Mouse (Mus musculus): ENCODE data around the gene Pde8a. TPM values are rescaled to one million over a fixed set of nuclear protein-coding genes. Genes with fewer than 3 reads are reported as not detected.

Gene Pde8a
- polyA plus RNA-seq, 1 experiment from 2014 or later = 4.2 TPM

DNA sequence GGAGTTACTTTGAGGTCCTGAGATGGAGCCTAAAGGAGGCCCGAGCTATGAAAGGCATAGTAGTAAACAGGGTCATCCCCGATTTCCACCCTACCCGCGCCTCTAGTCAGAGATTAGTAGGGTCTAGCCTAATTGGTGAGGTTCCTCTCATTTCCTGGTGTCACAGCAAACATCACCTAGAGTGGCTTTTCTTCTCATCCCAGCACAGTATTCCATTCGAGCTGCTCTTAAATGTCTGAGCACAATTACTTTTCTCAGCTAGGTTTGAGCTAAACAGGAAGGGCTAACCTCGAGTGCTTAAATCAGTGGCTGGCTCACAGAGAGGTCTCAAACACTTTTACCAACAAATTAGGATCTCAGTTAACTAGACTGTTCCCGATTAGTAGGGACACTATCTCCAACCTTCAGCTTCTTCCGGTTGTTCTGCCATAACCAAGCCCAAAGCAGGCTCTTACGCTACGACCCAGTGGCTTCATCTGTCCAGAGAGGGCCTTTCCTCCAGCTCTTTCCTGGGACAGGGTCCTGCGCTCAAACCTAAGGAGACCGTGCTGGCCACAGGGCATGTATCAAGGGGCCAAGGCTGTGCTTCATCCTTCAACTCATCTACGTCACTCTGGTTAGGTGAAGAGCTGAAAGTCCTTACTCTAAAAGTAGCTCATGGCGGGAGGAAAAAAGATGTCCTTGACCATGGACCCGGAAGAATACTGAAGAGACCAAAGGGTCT, 132.2 kb downstream of the Pde8a start:
- 62% methylated on average over 15 of the region's 15 CpGs for WGBS
- peak overlapping the region; percentile 90 for H3K4me3 ChIP-seq (ENCODE audit: low read depth, low read length)
- H3K9me3 ChIP-seq (ENCODE audit: control insufficient read depth, low read depth, low read length) = no peaks in the 10 kb centered on the region
- peak overlapping the region; percentile 49 for H3K9ac ChIP-seq (replicated peaks; ENCODE audit: low read depth, low read length)
- no peak overlapping the region for H3K27ac ChIP-seq (ENCODE audit: low read length)
- no peaks in the 10 kb centered on the region for H3K27me3 ChIP-seq (ENCODE audit: control insufficient read depth, insufficient read depth, low read length)
- peaks cover 32% of the 10 kb centered on the region for H3K36me3 ChIP-seq (ENCODE audit: control insufficient read depth, insufficient read depth, low read length)
- H3K4me2 ChIP-seq (replicated peaks; ENCODE audit: low read depth, low read length) = peak overlapping the region; percentile 45
- H3K4me1 ChIP-seq (ENCODE audit: control insufficient read depth, insufficient read depth, low read length) = peaks cover 12% of the 10 kb centered on the region
- ATAC-seq (ENCODE audit: insufficient number of reproducible peaks, insufficient read depth, low FRiP score, low read depth) = no peak; the same call in 1 of the 2 replicates

GRCm38 (mm10) chr7:81348206-81348605, 134.8 kb downstream of the Pde8a start:
- Histone ChIP-seq H3K27ac (ENCODE audit: low read length) (no peak overlapping the region), H3K4me2 (replicated peaks; ENCODE audit: low read depth, low read length) (no peak overlapping the region), H3K36me3 (ENCODE audit: control insufficient read depth, insufficient read depth, low read length) (peaks cover 8% of the 10 kb centered on the region), H3K4me3 (ENCODE audit: low read depth, low read length) (no peak overlapping the region), H3K4me1 (ENCODE audit: control insufficient read depth, insufficient read depth, low read length) (peaks cover 6% of the 10 kb centered on the region), H3K27me3 (ENCODE audit: control insufficient read depth, insufficient read depth, low read length) (no peaks in the 10 kb centered on the region), H3K9ac (replicated peaks; ENCODE audit: low read depth, low read length) (no peak overlapping the region), H3K9me3 (ENCODE audit: control insufficient read depth, low read depth, low read length) (no peaks in the 10 kb centered on the region)
- ATAC-seq (ENCODE audit: insufficient number of reproducible peaks, insufficient read depth, low FRiP score, low read depth) = no peak
- 70% methylated on average over 7 of the region's 7 CpGs for WGBS

DNA sequence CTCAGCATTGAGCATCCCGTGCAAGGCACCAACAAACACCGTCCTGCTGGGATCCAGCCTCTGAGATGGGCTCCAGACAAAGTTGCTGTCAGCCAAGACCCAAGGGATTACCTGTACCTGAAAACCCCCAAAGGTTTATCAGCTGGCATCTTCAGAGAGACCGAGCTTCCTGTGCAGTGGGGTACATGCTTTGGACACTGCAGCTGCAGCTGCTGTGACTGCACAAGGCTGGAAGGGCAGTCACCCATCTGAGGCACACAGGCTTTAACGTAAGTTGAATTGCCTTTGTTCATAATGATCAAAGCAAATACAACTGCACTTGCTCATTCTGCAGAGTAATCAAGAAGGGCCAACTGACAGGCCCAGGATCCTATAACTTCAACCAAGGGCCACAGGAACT, 138.4 kb downstream of the Pde8a start:
- no peaks in the 10 kb centered on the region for H3K36me3 ChIP-seq (ENCODE audit: control insufficient read depth, insufficient read depth, low read length)
- WGBS = 77% methylated on average over 4 of the region's 4 CpGs

DNA sequence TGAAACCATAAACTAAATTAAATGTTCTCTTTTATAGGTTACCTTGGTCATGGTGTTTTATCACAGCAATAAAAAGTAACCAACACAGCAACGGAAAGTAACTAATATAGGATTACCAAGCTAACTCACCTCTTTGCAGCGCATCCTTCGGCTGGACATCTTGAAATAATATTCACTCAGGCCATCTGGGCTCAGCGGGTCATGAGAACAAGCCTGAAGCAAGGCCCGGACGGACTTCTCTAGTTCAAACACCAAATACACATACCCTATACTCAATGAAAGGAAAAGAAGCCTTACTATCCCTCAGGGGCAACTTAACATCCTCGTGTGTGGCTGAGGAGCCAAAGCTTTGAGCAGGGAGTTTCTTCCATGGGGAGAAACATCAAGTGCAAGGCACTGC, 142.3 kb downstream of the Pde8a start:
- no peaks in the 10 kb centered on the region for H3K36me3 ChIP-seq (ENCODE audit: control insufficient read depth, insufficient read depth, low read length)
- H3K9me3 ChIP-seq (ENCODE audit: control insufficient read depth, low read depth, low read length) = no peaks in the 10 kb centered on the region
- H3K27me3 ChIP-seq (ENCODE audit: control insufficient read depth, insufficient read depth, low read length) = no peaks in the 10 kb centered on the region
- H3K4me2 ChIP-seq (replicated peaks; ENCODE audit: low read depth, low read length) = no peak overlapping the region
- 83% methylated on average over 7 of the region's 7 CpGs for whole genome bisulfite sequencing
- ATAC-seq (ENCODE audit: insufficient number of reproducible peaks, insufficient read depth, low FRiP score, low read depth) = no peak
- H3K4me3 ChIP-seq (ENCODE audit: low read depth, low read length) = no peak overlapping the region
- no peak overlapping the region for H3K9ac ChIP-seq (replicated peaks; ENCODE audit: low read depth, low read length)
- H3K27ac ChIP-seq (ENCODE audit: low read length) = no peak overlapping the region
- no peaks in the 10 kb centered on the region for H3K4me1 ChIP-seq (ENCODE audit: control insufficient read depth, insufficient read depth, low read length)

More for the DNA sequence above, 138.4 kb downstream of the Pde8a start:
- Histone ChIP-seq H3K4me2 (replicated peaks; ENCODE audit: low read depth, low read length) (no peak overlapping the region), H3K27ac (ENCODE audit: low read length) (no peak overlapping the region), H3K27me3 (ENCODE audit: control insufficient read depth, insufficient read depth, low read length) (no peaks in the 10 kb centered on the region), H3K4me3 (ENCODE audit: low read depth, low read length) (no peak overlapping the region), H3K4me1 (ENCODE audit: control insufficient read depth, insufficient read depth, low read length) (no peaks in the 10 kb centered on the region), H3K9ac (replicated peaks; ENCODE audit: low read depth, low read length) (no peak overlapping the region), H3K9me3 (ENCODE audit: control insufficient read depth, low read depth, low read length) (no peaks in the 10 kb centered on the region)
- no peak for ATAC-seq (ENCODE audit: insufficient number of reproducible peaks, insufficient read depth, low FRiP score, low read depth)

DNA sequence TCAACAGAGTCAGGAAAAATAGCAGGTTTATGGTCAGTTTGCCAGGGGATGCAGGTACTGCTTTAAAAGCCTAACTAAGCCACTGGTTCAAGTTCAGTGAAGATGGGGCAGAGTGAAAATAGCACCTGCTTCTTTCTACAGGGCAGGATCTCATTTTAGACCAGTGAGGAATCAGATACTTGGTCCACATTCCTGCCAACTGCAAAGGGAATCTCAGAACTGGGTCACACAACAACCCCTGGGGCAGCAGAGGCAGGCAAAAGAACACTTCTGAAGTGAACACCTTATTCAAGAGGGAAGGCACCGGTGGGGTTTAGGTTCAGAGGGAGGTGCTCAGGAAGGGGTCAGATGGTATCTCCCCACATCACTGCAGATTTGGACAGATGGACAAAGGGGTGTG, 143.0 kb downstream of the Pde8a start:
- Histone ChIP-seq H3K9ac (replicated peaks; ENCODE audit: low read depth, low read length) (no peak overlapping the region), H3K4me2 (replicated peaks; ENCODE audit: low read depth, low read length) (no peak overlapping the region), H3K27me3 (ENCODE audit: control insufficient read depth, insufficient read depth, low read length) (no peaks in the 10 kb centered on the region), H3K27ac (ENCODE audit: low read length) (no peak overlapping the region), H3K36me3 (ENCODE audit: control insufficient read depth, insufficient read depth, low read length) (no peaks in the 10 kb centered on the region), H3K4me1 (ENCODE audit: control insufficient read depth, insufficient read depth, low read length) (no peaks in the 10 kb centered on the region), H3K4me3 (ENCODE audit: low read depth, low read length) (no peak overlapping the region), H3K9me3 (ENCODE audit: control insufficient read depth, low read depth, low read length) (no peaks in the 10 kb centered on the region)
- no peak for ATAC-seq (ENCODE audit: insufficient number of reproducible peaks, insufficient read depth, low FRiP score, low read depth)
- 77% methylated on average over 1 of the region's 1 CpGs for WGBS

- WGBS = 74% methylated on average over 7 of the region's 7 CpGs
- Histone ChIP-seq H3K27me3 (ENCODE audit: control insufficient read depth, insufficient read depth, low read length) (no peaks in the 10 kb centered on the region), H3K9ac (replicated peaks; ENCODE audit: low read depth, low read length) (no peak overlapping the region), H3K4me3 (ENCODE audit: low read depth, low read length) (no peak overlapping the region), H3K36me3 (ENCODE audit: control insufficient read depth, insufficient read depth, low read length) (no peaks in the 10 kb centered on the region), H3K4me1 (ENCODE audit: control insufficient read depth, insufficient read depth, low read length) (no peaks in the 10 kb centered on the region), H3K27ac (ENCODE audit: low read length) (no peak overlapping the region), H3K4me2 (replicated peaks; ENCODE audit: low read depth, low read length) (no peak overlapping the region), H3K9me3 (ENCODE audit: control insufficient read depth, low read depth, low read length) (no peaks in the 10 kb centered on the region)
- no peak for ATAC-seq (ENCODE audit: insufficient number of reproducible peaks, insufficient read depth, low FRiP score, low read depth)
These were observed 143.6 kb downstream of the Pde8a start for GRCm38 (mm10) chr7:81356975-81357374.

GRCm38 (mm10) chr7:81367946-81368345, 154.6 kb downstream of the Pde8a start:
- WGBS = 76% methylated on average over 3 of the region's 3 CpGs
- no peaks in the 10 kb centered on the region for H3K27me3 ChIP-seq (ENCODE audit: control insufficient read depth, insufficient read depth, low read length)
- H3K9me3 ChIP-seq (ENCODE audit: control insufficient read depth, low read depth, low read length) = no peaks in the 10 kb centered on the region
- H3K4me2 ChIP-seq (replicated peaks; ENCODE audit: low read depth, low read length) = no peak overlapping the region
- H3K4me3 ChIP-seq (ENCODE audit: low read depth, low read length) = no peak overlapping the region
- no peak overlapping the region for H3K27ac ChIP-seq (ENCODE audit: low read length)
- no peaks in the 10 kb centered on the region for H3K36me3 ChIP-seq (ENCODE audit: control insufficient read depth, insufficient read depth, low read length)
- no peak for ATAC-seq (ENCODE audit: insufficient number of reproducible peaks, insufficient read depth, low FRiP score, low read depth)
- no peak overlapping the region for H3K9ac ChIP-seq (replicated peaks; ENCODE audit: low read depth, low read length)
- no peaks in the 10 kb centered on the region for H3K4me1 ChIP-seq (ENCODE audit: control insufficient read depth, insufficient read depth, low read length)

- no peak overlapping the region for H3K4me2 ChIP-seq (replicated peaks; ENCODE audit: low read depth, low read length)
- H3K9me3 ChIP-seq (ENCODE audit: control insufficient read depth, low read depth, low read length) = no peaks in the 10 kb centered on the region
- no peak overlapping the region for H3K9ac ChIP-seq (replicated peaks; ENCODE audit: low read depth, low read length)
- no peak for ATAC-seq (ENCODE audit: insufficient number of reproducible peaks, insufficient read depth, low FRiP score, low read depth)
- H3K36me3 ChIP-seq (ENCODE audit: control insufficient read depth, insufficient read depth, low read length) = no peaks in the 10 kb centered on the region
- H3K27me3 ChIP-seq (ENCODE audit: control insufficient read depth, insufficient read depth, low read length) = no peaks in the 10 kb centered on the region
- H3K4me1 ChIP-seq (ENCODE audit: control insufficient read depth, insufficient read depth, low read length) = no peaks in the 10 kb centered on the region
- no peak overlapping the region for H3K27ac ChIP-seq (ENCODE audit: low read length)
- no peak overlapping the region for H3K4me3 ChIP-seq (ENCODE audit: low read depth, low read length)
- WGBS = 56% methylated on average over 3 of the region's 3 CpGs
These were observed 156.3 kb downstream of the Pde8a start for GRCm38 (mm10) chr7:81369724-81370123.

DNA sequence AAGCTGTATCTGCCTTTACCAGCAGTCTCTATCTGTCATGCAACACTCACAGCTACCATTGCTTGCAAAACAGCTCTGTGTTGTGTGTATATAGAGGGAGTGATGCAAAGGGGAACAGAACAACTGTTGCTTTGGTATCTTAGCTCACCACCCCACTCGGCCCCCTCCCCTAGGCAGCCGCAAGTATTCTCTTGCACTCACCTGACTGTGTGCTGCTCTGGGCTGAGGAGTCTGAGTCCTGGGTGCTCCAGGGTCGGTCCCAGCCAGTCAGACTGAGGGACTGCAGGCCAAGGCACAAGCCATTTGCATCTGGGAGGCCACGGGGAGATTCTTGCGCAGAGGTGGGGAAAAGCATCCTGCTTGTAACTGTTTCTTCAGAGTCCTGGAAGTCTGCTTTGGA, 158.4 kb downstream of the Pde8a start:
- WGBS = 22% methylated on average over 5 of the region's 5 CpGs

More for the DNA sequence above, 158.4 kb downstream of the Pde8a start:
- H3K4me2 ChIP-seq (replicated peaks; ENCODE audit: low read depth, low read length) = peak overlapping the region; percentile 28
- no peak overlapping the region for H3K27ac ChIP-seq (ENCODE audit: low read length)
- no peaks in the 10 kb centered on the region for H3K9me3 ChIP-seq (ENCODE audit: control insufficient read depth, low read depth, low read length)
- no peak for ATAC-seq (ENCODE audit: insufficient number of reproducible peaks, insufficient read depth, low FRiP score, low read depth)
- no peaks in the 10 kb centered on the region for H3K27me3 ChIP-seq (ENCODE audit: control insufficient read depth, insufficient read depth, low read length)
- no peak overlapping the region for H3K9ac ChIP-seq (replicated peaks; ENCODE audit: low read depth, low read length)
- no peaks in the 10 kb centered on the region for H3K4me1 ChIP-seq (ENCODE audit: control insufficient read depth, insufficient read depth, low read length)
- H3K36me3 ChIP-seq (ENCODE audit: control insufficient read depth, insufficient read depth, low read length) = no peaks in the 10 kb centered on the region
- H3K4me3 ChIP-seq (ENCODE audit: low read depth, low read length) = no peak overlapping the region

Data from stomach, embryonic 14.5 days (tissue).